Mouse (Mus musculus) midbrain, embryonic 15.5 days (tissue): ENCODE results near the gene Utp15. TPM values are rescaled to one million over a fixed set of nuclear protein-coding genes. Genes with fewer than 3 reads are reported as not detected.
A peak's percentile ranks its signal among the peaks of the same experiment; 100 is the strongest.

ENCODE experiments used
- ATAC-seq: fragments of 200-750 bp; cut with Nextera tagmentation; replicated peaks from 2 replicates; pipeline ENCODE4 v1.8.0; 2017; ENCODE audit warnings: moderate TSS enrichment
- H3K27ac ChIP-seq: fragments of 300-500 bp; sonication (generic); 2 replicates; pipeline ENCODE4 v1.5.1; 2015; ENCODE audit warnings: mild to moderate bottlenecking, inconsistent platforms
- H3K27me3 ChIP-seq: fragments of 300-500 bp; sonication (generic); replicated peaks from 2 replicates; pipeline ENCODE4 v1.6.1; 2015; ENCODE audit warnings: inconsistent platforms
- H3K36me3 ChIP-seq: fragments of 300-500 bp; sonication (generic); replicated peaks from 2 replicates; pipeline ENCODE4 v1.6.1; 2015; ENCODE audit warnings: inconsistent platforms
- H3K4me1 ChIP-seq: fragments of 300-500 bp; sonication (generic); 2 replicates; pipeline ENCODE4 v1.6.1; 2015; ENCODE audit warnings: inconsistent platforms
- H3K4me2 ChIP-seq: fragments of 300-500 bp; sonication (generic); 2 replicates; pipeline ENCODE4 v1.6.1; 2015; ENCODE audit warnings: inconsistent platforms, mild to moderate bottlenecking, moderate library complexity
- H3K4me3 ChIP-seq: fragments of 300-500 bp; sonication (generic); 2 replicates; pipeline ENCODE4 v1.5.1; 2015; ENCODE audit warnings: mild to moderate bottlenecking, inconsistent platforms
- H3K9ac ChIP-seq: fragments of 300-500 bp; sonication (generic); 2 replicates; pipeline ENCODE4 v1.6.1; 2015; ENCODE audit warnings: mild to moderate bottlenecking, inconsistent platforms
- H3K9me3 ChIP-seq: fragments of 300-500 bp; sonication (generic); 2 replicates; pipeline ENCODE4 v1.6.1; 2016; ENCODE audit warnings: inconsistent platforms
- WGBS: fragments of 180-500 bp; shearing (Covaris S2); methylation state at CpG from one replicate; pipeline ENCODE4 v1.1.7; 2015; ENCODE audit warnings: mixed read lengths; 5-methylcytosine and 5-hydroxymethylcytosine counted together
- polyA plus RNA-seq: library from polyadenylated mRNA; unstranded; fragments of >200 nt; fragmentation: Nextera tagmentation; extraction: Ambion mirVana; gene quantifications from 2 replicates; pipeline ENCODE4 v1.2.1, GENCODE M21; 2015

Gene Utp15
- polyA plus RNA-seq, 1 experiment from 2014 or later = 34.1 TPM

GRCm38 (mm10) chr13:98244571-98245350, 18.1 kb downstream of the Utp15 start:
- Histone ChIP-seq H3K36me3 (peaks cover 12% of the 10 kb centered on the region; the same call in 1 of the 2 replicates), H3K27ac (no peak overlapping the region), H3K4me1 (no peaks in the 10 kb centered on the region), H3K4me3 (no peak overlapping the region), H3K27me3 (no peaks in the 10 kb centered on the region), H3K4me2 (no peak overlapping the region), H3K9ac (no peak overlapping the region), H3K9me3 (no peaks in the 10 kb centered on the region)
- WGBS = 56% methylated on average over 5 of the region's 5 CpGs
- no peak for ATAC-seq

GRCm38 (mm10) chr13:98241531-98242282, 21.1 kb downstream of the Utp15 start:
- H3K9me3 ChIP-seq = no peaks in the 10 kb centered on the region
- no peak for ATAC-seq
- H3K4me1 ChIP-seq = no peaks in the 10 kb centered on the region
- H3K4me3 ChIP-seq = no peak overlapping the region
- H3K4me2 ChIP-seq = no peak overlapping the region
- WGBS = 74% methylated on average over 9 of the region's 9 CpGs
- no peak overlapping the region for H3K9ac ChIP-seq
- no peak overlapping the region for H3K27ac ChIP-seq
- H3K27me3 ChIP-seq = no peaks in the 10 kb centered on the region
- H3K36me3 ChIP-seq = no peaks in the 10 kb centered on the region

DNA sequence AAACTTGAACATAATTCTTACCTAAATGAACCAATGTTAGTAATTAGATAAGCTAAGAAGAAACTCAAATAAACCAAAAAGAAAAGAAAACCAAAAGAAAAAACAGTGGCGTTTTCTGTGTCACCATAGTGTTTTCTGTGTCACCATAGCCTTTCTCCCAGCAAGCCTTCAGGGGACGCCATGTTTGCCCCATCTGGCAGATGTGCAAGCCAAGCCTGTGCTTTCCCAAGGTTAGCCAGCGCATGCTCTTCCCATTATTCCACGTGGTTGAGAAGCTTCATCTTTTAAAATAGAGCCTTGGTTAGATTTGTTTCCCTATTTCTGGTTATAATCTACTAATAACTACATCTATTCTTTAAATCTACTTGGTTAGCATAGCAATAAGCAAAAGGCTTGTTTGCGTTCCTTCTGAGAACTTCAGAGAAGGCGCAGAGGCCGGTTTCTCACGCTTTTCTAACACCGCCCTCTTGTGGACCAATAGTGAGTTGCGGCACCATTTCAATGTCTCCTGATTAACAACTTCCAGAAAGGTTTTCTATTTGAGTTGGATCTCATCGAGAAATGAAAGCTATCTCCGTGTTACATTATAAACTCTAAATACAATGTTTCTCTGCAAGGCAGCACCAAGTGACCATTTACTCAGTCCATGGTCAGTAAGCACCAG, 22.7 kb downstream of the Utp15 start:
- Histone ChIP-seq H3K4me3 (no peak overlapping the region), H3K27me3 (no peaks in the 10 kb centered on the region), H3K4me2 (no peak overlapping the region), H3K36me3 (no peaks in the 10 kb centered on the region), H3K4me1 (no peaks in the 10 kb centered on the region), H3K27ac (no peak overlapping the region), H3K9me3 (no peaks in the 10 kb centered on the region), H3K9ac (no peak overlapping the region)
- no peak for ATAC-seq
- WGBS = 19% methylated on average over 12 of the region's 12 CpGs

DNA sequence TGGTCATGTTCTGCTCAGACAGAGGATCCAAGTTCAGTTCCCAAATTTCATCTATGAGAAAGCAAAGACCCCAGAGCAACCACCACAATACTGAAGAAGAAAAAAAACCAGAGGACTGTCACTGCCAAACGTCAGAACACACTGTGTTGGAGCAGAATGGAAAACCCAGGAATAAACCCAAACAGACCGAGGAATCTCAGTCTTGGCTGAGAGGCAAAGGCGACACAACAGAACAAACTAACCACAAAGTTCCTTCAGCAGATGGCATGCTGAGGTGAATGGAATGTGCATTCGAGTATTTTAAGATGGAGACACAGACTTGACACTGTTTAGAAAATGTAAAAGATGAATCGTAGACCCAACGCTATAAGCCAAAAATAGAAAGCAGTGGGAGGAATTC, 27.4 kb downstream of the Utp15 start:
- ATAC-seq = no peak
- no peaks in the 10 kb centered on the region for H3K9me3 ChIP-seq
- WGBS = 79% methylated on average over 6 of the region's 6 CpGs
- no peaks in the 10 kb centered on the region for H3K27me3 ChIP-seq
- H3K27ac ChIP-seq = no peak overlapping the region
- H3K4me3 ChIP-seq = no peak overlapping the region
- H3K36me3 ChIP-seq = no peaks in the 10 kb centered on the region
- H3K4me2 ChIP-seq = no peak overlapping the region
- H3K9ac ChIP-seq = no peak overlapping the region
- no peaks in the 10 kb centered on the region for H3K4me1 ChIP-seq

DNA sequence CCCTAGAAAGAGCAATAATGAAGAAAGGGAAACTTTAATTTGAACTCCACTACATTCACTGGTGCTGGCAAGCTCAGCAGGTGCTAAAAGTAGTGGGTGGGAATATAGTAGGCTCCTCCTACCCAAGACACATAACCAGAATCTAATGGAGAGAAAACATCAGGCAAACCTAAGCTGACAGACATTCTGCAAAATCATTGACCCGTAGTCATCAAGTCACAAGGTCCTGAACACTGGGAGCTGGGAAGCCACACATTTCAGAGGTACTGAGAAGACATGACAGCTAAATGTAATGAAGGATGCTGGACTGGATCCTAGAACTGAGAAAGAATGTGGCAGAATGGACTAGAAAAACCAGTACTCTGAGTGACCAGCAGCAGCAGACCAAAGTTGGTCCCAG, 32.3 kb downstream of the Utp15 start:
- Histone ChIP-seq H3K4me2 (no peak overlapping the region), H3K36me3 (no peaks in the 10 kb centered on the region), H3K27me3 (no peaks in the 10 kb centered on the region), H3K27ac (no peak overlapping the region), H3K9me3 (no peaks in the 10 kb centered on the region), H3K4me1 (no peaks in the 10 kb centered on the region), H3K4me3 (no peak overlapping the region), H3K9ac (no peak overlapping the region)
- WGBS = 69% methylated on average over 1 of the region's 1 CpGs
- ATAC-seq = no peak

DNA sequence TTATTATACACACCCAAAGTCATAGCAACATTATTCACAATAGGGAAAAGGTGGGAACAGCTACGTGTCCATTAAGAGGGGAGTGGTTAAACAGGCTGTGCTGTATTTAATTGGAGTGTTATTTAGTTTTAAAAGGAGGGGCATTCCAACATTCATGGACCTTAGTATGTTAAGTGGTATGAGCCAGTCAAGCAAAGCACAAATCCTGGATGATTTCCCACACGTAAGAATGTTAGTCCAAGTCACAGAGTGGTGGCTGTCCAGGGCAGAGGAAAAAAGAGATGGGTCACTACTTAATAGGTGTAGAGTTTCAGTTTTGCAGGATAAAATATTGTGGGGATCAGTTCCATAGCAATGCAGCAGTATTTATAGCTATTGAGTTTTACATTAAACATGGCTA, 36.6 kb downstream of the Utp15 start:
- Histone ChIP-seq H3K9ac (no peak overlapping the region), H3K36me3 (no peaks in the 10 kb centered on the region), H3K27ac (no peak overlapping the region), H3K4me2 (no peak overlapping the region), H3K9me3 (no peaks in the 10 kb centered on the region), H3K4me1 (peaks cover 5% of the 10 kb centered on the region), H3K4me3 (no peak overlapping the region), H3K27me3 (no peaks in the 10 kb centered on the region)
- ATAC-seq = no peak
- WGBS = 74% methylated on average over 2 of the region's 2 CpGs

DNA sequence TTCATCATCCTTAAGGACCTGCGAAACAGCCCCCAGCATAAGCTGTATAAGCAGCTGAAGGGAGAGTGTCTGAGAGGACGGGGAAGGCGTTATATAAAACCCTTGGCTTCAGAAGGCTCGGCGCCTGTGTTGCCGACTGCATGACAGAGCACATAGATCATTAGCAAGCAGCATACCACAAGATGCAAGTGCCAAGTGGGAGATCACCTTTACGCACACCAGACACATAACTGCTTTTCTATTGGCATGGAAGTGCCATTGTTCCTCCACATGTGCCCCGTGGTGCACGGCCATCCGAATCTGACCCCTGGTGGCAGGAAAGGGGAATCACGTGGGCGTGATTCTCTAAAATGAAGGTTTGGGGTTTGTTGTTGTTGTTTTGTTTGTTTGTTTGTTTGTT, 40.0 kb downstream of the Utp15 start:
- H3K4me1 ChIP-seq = peaks cover 5% of the 10 kb centered on the region
- no peak overlapping the region for H3K27ac ChIP-seq
- H3K27me3 ChIP-seq = no peaks in the 10 kb centered on the region
- H3K9me3 ChIP-seq = no peaks in the 10 kb centered on the region
- H3K36me3 ChIP-seq = no peaks in the 10 kb centered on the region
- no peak; the same call in 1 of the 2 replicates for ATAC-seq
- H3K4me2 ChIP-seq = 0 out of 2 replicates have a peak overlapping the region, but pooled peaks have one; percentile 17
- no peak overlapping the region; the same call in 1 of the 2 replicates for H3K9ac ChIP-seq
- WGBS = 35% methylated on average over 12 of the region's 12 CpGs
- H3K4me3 ChIP-seq = no peak overlapping the region

- 0 out of 2 replicates have a peak, but pooled peaks cover 5% of the 10 kb centered on the region for H3K27me3 ChIP-seq
- no peak overlapping the region for H3K9ac ChIP-seq
- H3K4me1 ChIP-seq = peaks cover 13% of the 10 kb centered on the region
- H3K27ac ChIP-seq = no peak overlapping the region
- WGBS = 88% methylated on average over 7 of the region's 7 CpGs
- no peaks in the 10 kb centered on the region for H3K36me3 ChIP-seq
- H3K4me2 ChIP-seq = no peak overlapping the region
- no peak for ATAC-seq
- no peaks in the 10 kb centered on the region for H3K9me3 ChIP-seq
- H3K4me3 ChIP-seq = no peak overlapping the region
Measured at GRCm38 (mm10) chr13:98210137-98210536, 52.7 kb downstream of the Utp15 start.

GRCm38 (mm10) chr13:98208842-98209241, 54.0 kb downstream of the Utp15 start:
- Histone ChIP-seq H3K9me3 (no peaks in the 10 kb centered on the region), H3K27ac (no peak overlapping the region), H3K4me2 (no peak overlapping the region), H3K4me3 (no peak overlapping the region), H3K36me3 (no peaks in the 10 kb centered on the region), H3K4me1 (peaks cover 15% of the 10 kb centered on the region), H3K27me3 (0 out of 2 replicates have a peak, but pooled peaks cover 5% of the 10 kb centered on the region), H3K9ac (no peak overlapping the region)
- ATAC-seq = no peak
- 50% methylated on average over 9 of the region's 9 CpGs for WGBS

GRCm38 (mm10) chr13:98206546-98206870, 56.3 kb downstream of the Utp15 start:
- Histone ChIP-seq H3K36me3 (no peaks in the 10 kb centered on the region), H3K27ac (peak overlapping the region; percentile 72), H3K27me3 (0 out of 2 replicates have a peak, but pooled peaks cover 5% of the 10 kb centered on the region), H3K4me1 (peaks cover 15% of the 10 kb centered on the region), H3K9ac (peak overlapping the region; percentile 73), H3K9me3 (no peaks in the 10 kb centered on the region), H3K4me3 (peak overlapping the region; percentile 82), H3K4me2 (peak overlapping the region; percentile 99)
- no peak for ATAC-seq
- WGBS = 2% methylated on average over 13 of the region's 13 CpGs

- no peaks in the 10 kb centered on the region for H3K36me3 ChIP-seq
- WGBS = under 1% methylated on average over 60 of the region's 76 CpGs
Measured at GRCm38 (mm10) chr13:98205771-98206545, 56.9 kb downstream of the Utp15 start, which contains the start of gene Arhgef28. Gene Arhgef28, minus strand, starts transcription at chr13:98206439.

More at GRCm38 (mm10) chr13:98205771-98206545, 56.9 kb downstream of the Utp15 start, which contains the start of gene Arhgef28:
- peak within 1 kb of the TSS; percentile 99 for H3K4me2 ChIP-seq
- peak within 1 kb of the TSS; percentile 73 for H3K9ac ChIP-seq
- ATAC-seq = peak; percentile 83
- peaks cover 19% of the 10 kb centered on the region for H3K4me1 ChIP-seq
- peak within 1 kb of the TSS; percentile 72 for H3K27ac ChIP-seq
- H3K9me3 ChIP-seq = no peaks in the 10 kb centered on the region
- H3K4me3 ChIP-seq = peak within 1 kb of the TSS; percentile 82
- 0 out of 2 replicates have a peak, but pooled peaks cover 5% of the 10 kb centered on the region for H3K27me3 ChIP-seq
